Mouse (Mus musculus) CH12.LX (cell line): ENCODE data around the gene C77080. TPM values are rescaled to one million over a fixed set of nuclear protein-coding genes. Genes with fewer than 3 reads are reported as not detected.

Source experiments
- DNase-seq: peaks from one replicate; pipeline ENCODE4 v3.0.0-alpha.2; 2013; ENCODE audit errors: extremely low read depth
- H3K27ac ChIP-seq: 2 replicates; pipeline ENCODE4 v1.5.1; 2012; ENCODE audit warnings: low read depth, mild to moderate bottlenecking, control low read depth, moderate library complexity; ENCODE audit not compliant: insufficient read depth
- H3K27me3 ChIP-seq: replicated peaks from 2 replicates; pipeline ENCODE3; 2012; ENCODE audit warnings: inconsistent platforms
- H3K36me3 ChIP-seq, 2 experiments: replicated peaks in 1 of 2; 2 replicates each; pipeline versions ENCODE3 to v1.6.1; 2012; ENCODE audit warnings: inconsistent platforms in 1 of 2, low read length in 1 of 2, mild to moderate bottlenecking in 1 of 2, mixed read lengths in 1 of 2, moderate library complexity in 1 of 2; ENCODE audit not compliant: control insufficient read depth in 1 of 2, insufficient read depth in 1 of 2
- H3K4me1 ChIP-seq, 2 experiments: 2 replicates each; pipeline ENCODE4 v1.6.1; 2012; ENCODE audit warnings: inconsistent platforms in 1 of 2, moderate library complexity in 1 of 2; ENCODE audit not compliant: insufficient read depth in 2 of 2, control insufficient read depth in 1 of 2
- H3K4me2 ChIP-seq: 2 replicates; pipeline ENCODE4 v1.6.1; 2012; ENCODE audit warnings: low read depth, mild to moderate bottlenecking, control low read depth; ENCODE audit not compliant: poor library complexity, insufficient read depth, severe bottlenecking
- H3K4me3 ChIP-seq, 3 experiments: fragments of 150-350 bp in 1 of 3; sonication (generic) in 1 of 3; replicated peaks in 1 of 3; 2 replicates each; pipeline versions ENCODE3 to v1.5.1; 2011 to 2012; ENCODE audit warnings: low read depth in 2 of 3, low read length in 2 of 3, mild to moderate bottlenecking in 2 of 3, moderate library complexity in 2 of 3, control low read depth in 1 of 3, improper control_type of control experiment in 1 of 3, inconsistent platforms in 1 of 3, mixed read lengths in 1 of 3; ENCODE audit not compliant: poor library complexity in 1 of 3
- H3K79me2 ChIP-seq: replicated peaks from 2 replicates; pipeline ENCODE4 v1.6.1; 2012; ENCODE audit warnings: mild to moderate bottlenecking, moderate library complexity; ENCODE audit not compliant: control insufficient read depth, poor library complexity, insufficient read depth, severe bottlenecking; ENCODE audit errors: extremely low read depth
- H3K9ac ChIP-seq: 2 replicates; pipeline ENCODE4 v1.6.1; 2012; ENCODE audit warnings: low read depth, mild to moderate bottlenecking, control low read depth, moderate library complexity; ENCODE audit not compliant: insufficient read depth
- H3K9me3 ChIP-seq: replicated peaks from 2 replicates; pipeline ENCODE3; 2012; ENCODE audit warnings: low read length, inconsistent platforms, mixed read lengths
- ELF1 ChIP-seq: IDR thresholded peaks from 2 replicates; pipeline ENCODE4 v1.6.1; 2014; ENCODE audit warnings: low read depth, mild to moderate bottlenecking, inconsistent platforms, low read length, improper control_type of control experiment
- ETS1 ChIP-seq: conservative IDR thresholded peaks from 2 replicates; pipeline ENCODE4 v1.6.1; 2012; ENCODE audit warnings: low read depth, mild to moderate bottlenecking, inconsistent platforms, low read length, improper control_type of control experiment, moderate library complexity
- GABPA ChIP-seq: IDR thresholded peaks from 2 replicates; pipeline ENCODE4 v1.6.1; 2012; ENCODE audit warnings: low read depth, low read length, improper control_type of control experiment, inconsistent platforms; ENCODE audit not compliant: insufficient replicate concordance
- HCFC1 ChIP-seq: IDR thresholded peaks from 2 replicates; pipeline ENCODE4 v1.6.1; 2012; ENCODE audit warnings: low read depth, mild to moderate bottlenecking, inconsistent platforms, low read length, improper control_type of control experiment
- JUND ChIP-seq: conservative IDR thresholded peaks from 2 replicates; pipeline ENCODE4 v1.6.1; 2011; ENCODE audit warnings: low read depth, low read length, improper control_type of control experiment
- MAZ ChIP-seq: IDR thresholded peaks from 2 replicates; pipeline ENCODE4 v1.6.1; 2012; ENCODE audit warnings: low read depth, mild to moderate bottlenecking, inconsistent platforms, low read length, improper control_type of control experiment, moderate library complexity
- POLR2A ChIP-seq: IDR thresholded peaks from 2 replicates; pipeline ENCODE4 v1.6.1; 2011; ENCODE audit warnings: low read depth, mild to moderate bottlenecking, improper control_type of control experiment, low read length
- RAD21 ChIP-seq: IDR thresholded peaks from 2 replicates; pipeline ENCODE4 v1.6.1; 2011; ENCODE audit warnings: low read depth, mild to moderate bottlenecking, low read length, improper control_type of control experiment, moderate library complexity
- SMC3 ChIP-seq: IDR thresholded peaks from 2 replicates; pipeline ENCODE4 v1.6.1; 2011; ENCODE audit warnings: low read depth, low read length, improper control_type of control experiment
- TBP ChIP-seq: conservative IDR thresholded peaks from 2 replicates; pipeline ENCODE4 v1.6.1; 2011; ENCODE audit warnings: low read depth, low read length, improper control_type of control experiment
- TCF12 ChIP-seq: IDR thresholded peaks from 2 replicates; pipeline ENCODE4 v1.6.1; 2014; ENCODE audit warnings: low read depth, mild to moderate bottlenecking, inconsistent platforms, low read length, improper control_type of control experiment
- ZC3H11A ChIP-seq: IDR thresholded peaks from 2 replicates; pipeline ENCODE4 v1.6.1; 2012; ENCODE audit warnings: low read depth, mild to moderate bottlenecking, inconsistent platforms, low read length, improper control_type of control experiment
- ZNF384 ChIP-seq: IDR thresholded peaks from 2 replicates; pipeline ENCODE4 v1.6.1; 2012; ENCODE audit warnings: low read depth, low read length, improper control_type of control experiment, inconsistent platforms
- dilution Hi-C: fragments of 300-500 bp; cut with MboI; formaldehyde crosslinking; loops from 2 replicates; pipeline ENCODE4 v1.14.3; 2020; ENCODE audit warnings: low sequenced_read_pairs; ENCODE audit not compliant: extremely low pct_unique_long_range_greater_than_20kb, extremely low pct_ligation_motif_present
- in situ Hi-C: fragments of 300-500 bp; cut with MboI; formaldehyde crosslinking; loops from 3 replicates; pipeline ENCODE4 v1.14.3; 2019; ENCODE audit warnings: low sequenced_read_pairs, low pct_ligation_motif_present, low pct_unique_long_range_greater_than_20kb, mixed read lengths
- polyA plus RNA-seq: library from polyadenylated mRNA; unstranded; fragments of >175 nt; gene quantifications from 2 replicates; pipeline ENCODE4 v1.2.1, GENCODE M21; 2012; ENCODE audit warnings: low read depth; ENCODE audit not compliant: insufficient read length
- total RNA-seq, 2 experiments: library from RNA; depleted of rRNA; stranded (reverse); fragments of 300-350 nt in 1 of 2; fragments of >200 nt in 1 of 2; gene quantifications; 2 replicates each; pipeline ENCODE4 v1.2.3; 2012 to 2014

The C77080 gene
- total and polyA plus RNA-seq, 3 experiments, result 0.38 to 1.1 TPM; not detected in 1

GRCm38 (mm10) chr4:129226441-129226963 is 34.7 kb downstream of the C77080 start:
- no peak for DNase-seq
- H3K9ac ChIP-seq, result no peak overlapping the region
- in situ Hi-C loops, result no loop called here
- H3K36me3 ChIP-seq, result peaks cover 0 to 18% of the 10 kb centered on the region in 2 experiments
- TF ChIP-seq TBP (no peak), ZNF384 (no peak), GABPA (no peak), TCF12 (no peak), HCFC1 (no peak), JUND (no peak), POLR2A (no peak), ELF1 (no peak), ETS1 (no peak), MAZ (no peak), SMC3 (no peak)
- TF ChIP-seq, all 38 proteins: peak for 0
- no peak overlapping the region for H3K27ac ChIP-seq
- dilution Hi-C loops, result no loop called here
- no peak overlapping the region for H3K4me3 ChIP-seq
- no peak overlapping the region for H3K4me2 ChIP-seq
- peaks cover 4% of the 10 kb centered on the region for H3K27me3 ChIP-seq
- H3K4me1 ChIP-seq, result peaks cover 3 to 10% of the 10 kb centered on the region in 2 experiments; a peak in 2 of 4 replicates
- no peaks in the 10 kb centered on the region for H3K9me3 ChIP-seq
- no peaks in the 10 kb centered on the region for H3K79me2 ChIP-seq

GRCm38 (mm10) chr4:129225315-129225714 is 35.9 kb downstream of the C77080 start:
- in situ Hi-C loops (no loop called here), dilution Hi-C loops (no loop called here)
- Histone ChIP-seq H3K27me3 (peaks cover 4% of the 10 kb centered on the region), H3K79me2 (no peaks in the 10 kb centered on the region), H3K27ac (no peak overlapping the region), H3K4me2 (no peak overlapping the region), H3K4me3 (no peak overlapping the region), H3K9me3 (no peaks in the 10 kb centered on the region), H3K4me1 (0 out of 4 replicates have a peak, but pooled peaks cover 3% of the 10 kb centered on the region in 2 experiments), H3K36me3 (peaks cover 0 to 28% of the 10 kb centered on the region in 2 experiments), H3K9ac (no peak overlapping the region)
- DNase-seq, result no peak
- TF ChIP-seq GABPA, result no peak
- no peak for TF ChIP-seq ZC3H11A
- no peak for TF ChIP-seq RAD21
